Comparison of ENCODE assay signal across 16 mouse cellular contexts in genomic region chr4:101187381-101187780, GRCm38 (mm10).
A peak's percentile ranks its signal among the peaks of the same experiment; 100 is the strongest.
DNase-seq lines count a peak whose midpoint lies in the region; ATAC-seq lines count a peak whose summit lies in the region.
"Had no signal": no experiment of that assay in that cellular context is flagged by ENCODE, and none has a peak within 500 bp of the region (broad histone marks: within the 10 kb centered on the region; RNA-seq: fewer than 3 reads in every experiment).

No protein-coding gene starts in this region.

- peak; percentile 7; a peak in 1 of 4 replicates for ATAC-seq in hematopoietic stem cell, adult 5-6 weeks (replicated peaks in 1 of 2; ENCODE audit: insufficient read depth in 1 of 2, low FRiP score in 2 of 2, low TSS enrichment in 1 of 2, low read depth in 1 of 2, poor library complexity in 2 of 2, severe bottlenecking in 2 of 2)
- no peak for ATAC-seq in forebrain, embryonic 12.5 days (ENCODE audit: low FRiP score)
- ATAC-seq: forebrain, embryonic 16.5 days had no signal

- no peak overlapping the region for H3K27ac ChIP-seq in forebrain, embryonic 12.5 days
- H3K27ac ChIP-seq: embryonic facial prominence, embryonic 15.5 days; heart, embryonic 13.5 days; hindbrain, embryonic 13.5 days had no signal

- H3K4me2 ChIP-seq in forebrain, embryonic 12.5 days, result no peak overlapping the region
- H3K4me2 ChIP-seq: embryonic facial prominence, embryonic 15.5 days; heart, embryonic 13.5 days; hindbrain, embryonic 13.5 days had no signal

- H3K4me3 ChIP-seq in forebrain, embryonic 12.5 days (replicated peaks), result no peak overlapping the region
- H3K4me3 ChIP-seq: embryonic facial prominence, embryonic 15.5 days; heart, embryonic 13.5 days; hindbrain, embryonic 13.5 days; myocyte had no signal

- H3K36me3 ChIP-seq in forebrain, embryonic 12.5 days (replicated peaks), result no peaks in the 10 kb centered on the region

- peak; percentile 35 for DNase-seq in lung, postnatal 25 days (ENCODE audit: low spot score)
- DNase-seq in lung, postnatal 4 days, result no peak
- DNase-seq in naive thymus-derived CD4-positive, alpha-beta T cell, adult 2 months (ENCODE audit: low read depth), result peak; percentile 94
- DNase-seq in thymus, postnatal 36 days, result peak; percentile 64 to 82
- DNase-seq in urinary bladder, adult 2 months (ENCODE audit: low spot score), result no peak
- DNase-seq in lung, adult 18-20 months, result no peak
- DNase-seq: cerebellum, adult 8-10 months; gastrocnemius, postnatal 25 days; right cerebral cortex, postnatal 25 days had no signal

- WGBS in forebrain, embryonic 12.5 days, result 88% methylated on average over 4 of the region's 4 CpGs

- no peaks in the 10 kb centered on the region for H3K9me3 ChIP-seq in forebrain, embryonic 12.5 days
- H3K9me3 ChIP-seq: embryonic facial prominence, embryonic 15.5 days; heart, embryonic 13.5 days; hindbrain, embryonic 13.5 days had no signal

- H3K9ac ChIP-seq in forebrain, embryonic 12.5 days, result no peak overlapping the region
- H3K9ac ChIP-seq: embryonic facial prominence, embryonic 15.5 days; heart, embryonic 13.5 days; hindbrain, embryonic 13.5 days had no signal

- H3K4me1 ChIP-seq in forebrain, embryonic 12.5 days, result no peaks in the 10 kb centered on the region
- H3K4me1 ChIP-seq: embryonic facial prominence, embryonic 15.5 days had no signal

- no peaks in the 10 kb centered on the region for H3K27me3 ChIP-seq in forebrain, embryonic 12.5 days
- H3K27me3 ChIP-seq: embryonic facial prominence, embryonic 15.5 days; heart, embryonic 13.5 days; hindbrain, embryonic 13.5 days had no signal

Comparison
In these comparisons a context has a peak if more than half of its experiments do, and no peak if none do; other contexts are left out.
1. DNase-seq: peak in lung, postnatal 25 days (single experiment), naive thymus-derived CD4-positive, alpha-beta T cell, adult 2 months (single experiment) and thymus, postnatal 36 days (2 of 2); none in lung, postnatal 4 days (0 of 2), urinary bladder, adult 2 months (single experiment) and lung, adult 18-20 months (0 of 2).